ENCODE assay signal across 22 mouse cellular contexts in genomic region chr7:27499036-27499435, GRCm38 (mm10). TPM values are rescaled to one million over a fixed set of nuclear protein-coding genes. Genes with fewer than 3 reads are reported as not detected.
DNase-seq lines count a peak whose midpoint lies in the region; ATAC-seq and TF ChIP-seq lines count a peak whose summit lies in the region.
"Had no signal": no experiment of that assay in that cellular context is flagged by ENCODE, and none has a peak within 500 bp of the region (broad histone marks: within the 10 kb centered on the region; RNA-seq: fewer than 3 reads in every experiment).

Gene Prx (plus strand): TSS chr7:27499324.

- H3K27me3 ChIP-seq in kidney, embryonic 14.5 days (ENCODE audit: control insufficient read depth, insufficient read depth, low read length) = no peaks in the 10 kb centered on the region
- no peaks in the 10 kb centered on the region for H3K27me3 ChIP-seq in stomach, embryonic 16.5 days (ENCODE audit: control insufficient read depth, insufficient read depth, low read length)
- H3K27me3 ChIP-seq in stomach, postnatal 0 days (ENCODE audit: control insufficient read depth, insufficient read depth, low read length) = no peaks in the 10 kb centered on the region
- H3K27me3 ChIP-seq in limb, embryonic 13.5 days = no peaks in the 10 kb centered on the region
- no peaks in the 10 kb centered on the region for H3K27me3 ChIP-seq in heart, embryonic 11.5 days (ENCODE audit: control insufficient read depth, insufficient read depth, low read length)
- no peaks in the 10 kb centered on the region for H3K27me3 ChIP-seq in forebrain, embryonic 15.5 days
- H3K27me3 ChIP-seq: heart, embryonic 13.5 days; kidney, embryonic 15.5 days; liver, embryonic 13.5 days; Patski had no signal

- H3K9me3 ChIP-seq in kidney, embryonic 14.5 days (ENCODE audit: control insufficient read depth, low read length) = no peaks in the 10 kb centered on the region
- H3K9me3 ChIP-seq in stomach, embryonic 16.5 days (replicated peaks; ENCODE audit: control insufficient read depth, low read length) = no peaks in the 10 kb centered on the region
- no peaks in the 10 kb centered on the region for H3K9me3 ChIP-seq in stomach, postnatal 0 days (ENCODE audit: control insufficient read depth, low read length)
- no peaks in the 10 kb centered on the region for H3K9me3 ChIP-seq in limb, embryonic 13.5 days
- H3K9me3 ChIP-seq in heart, embryonic 11.5 days (replicated peaks; ENCODE audit: control insufficient read depth, low read length) = no peaks in the 10 kb centered on the region
- no peaks in the 10 kb centered on the region for H3K9me3 ChIP-seq in forebrain, embryonic 15.5 days
- H3K9me3 ChIP-seq: heart, embryonic 13.5 days; kidney, embryonic 15.5 days; liver, embryonic 13.5 days; midbrain, embryonic 10.5 days had no signal

- no peak within 1 kb of the TSS for H3K27ac ChIP-seq in kidney, embryonic 14.5 days (ENCODE audit: low read depth, low read length)
- no peak within 1 kb of the TSS; the same call in 1 of the 2 replicates for H3K27ac ChIP-seq in stomach, embryonic 16.5 days (ENCODE audit: low read length)
- H3K27ac ChIP-seq in stomach, postnatal 0 days (replicated peaks) = no peak within 1 kb of the TSS
- H3K27ac ChIP-seq in limb, embryonic 13.5 days = no peak within 1 kb of the TSS
- H3K27ac ChIP-seq in heart, embryonic 11.5 days (ENCODE audit: low read depth, low read length) = no peak within 1 kb of the TSS
- no peak within 1 kb of the TSS for H3K27ac ChIP-seq in forebrain, embryonic 15.5 days (replicated peaks)
- H3K27ac ChIP-seq: heart, embryonic 13.5 days; hindbrain, embryonic 14.5 days; kidney, embryonic 15.5 days; macrophage; midbrain, embryonic 10.5 days had no signal

- no peaks in the 10 kb centered on the region for H3K4me1 ChIP-seq in kidney, embryonic 14.5 days (ENCODE audit: control insufficient read depth, insufficient read depth, low read length)
- no peaks in the 10 kb centered on the region for H3K4me1 ChIP-seq in stomach, embryonic 16.5 days (ENCODE audit: control insufficient read depth, insufficient read depth, low read length)
- H3K4me1 ChIP-seq in stomach, postnatal 0 days (replicated peaks; ENCODE audit: control insufficient read depth, insufficient read depth) = no peaks in the 10 kb centered on the region
- peaks cover 13% of the 10 kb centered on the region for H3K4me1 ChIP-seq in limb, embryonic 13.5 days
- H3K4me1 ChIP-seq in heart, embryonic 11.5 days (ENCODE audit: control insufficient read depth, insufficient read depth, low read length) = peaks cover 14% of the 10 kb centered on the region
- H3K4me1 ChIP-seq in forebrain, embryonic 15.5 days = no peaks in the 10 kb centered on the region
- H3K4me1 ChIP-seq: midbrain, embryonic 10.5 days had no signal

- WGBS in kidney, embryonic 14.5 days = 43% methylated on average over 3 of the region's 3 CpGs
- 32% methylated on average over 3 of the region's 3 CpGs for WGBS in stomach, embryonic 16.5 days
- WGBS in stomach, postnatal 0 days = 30% methylated on average over 3 of the region's 3 CpGs
- WGBS in limb, embryonic 13.5 days = 43% methylated on average over 3 of the region's 3 CpGs
- WGBS in heart, embryonic 11.5 days (ENCODE audit: insufficient replicate concordance) = 51% methylated on average over 3 of the region's 3 CpGs
- 68% methylated on average over 3 of the region's 3 CpGs for WGBS in forebrain, embryonic 15.5 days

- no peak for TF ChIP-seq CTCF in stomach, postnatal 0 days (IDR thresholded peaks at IDR 0.05; ENCODE audit: low read depth)

- peak; percentile 59 for ATAC-seq in kidney, embryonic 14.5 days (ENCODE audit: low FRiP score, low TSS enrichment)
- peak; percentile 24; the same call in 1 of the 2 replicates for ATAC-seq in stomach, embryonic 16.5 days (ENCODE audit: insufficient read depth, low FRiP score)
- no peak; the same call in 1 of the 2 replicates for ATAC-seq in stomach, postnatal 0 days (ENCODE audit: low FRiP score, low TSS enrichment)
- peak; percentile 52 for ATAC-seq in limb, embryonic 13.5 days (ENCODE audit: low FRiP score, low read depth)
- no peak for ATAC-seq in heart, embryonic 11.5 days (replicated peaks; ENCODE audit: insufficient number of reproducible peaks, low FRiP score, low TSS enrichment)
- ATAC-seq in forebrain, embryonic 15.5 days (replicated peaks) = no peak
- ATAC-seq: activated CD4-positive, CD25-positive, alpha-beta regulatory T cell, adult 4 months; Patski had no signal

- no peak for TF ChIP-seq EP300 in stomach, postnatal 0 days (optimal IDR thresholded peaks at IDR 0.05)

- DNase-seq in kidney, postnatal 25 days = no peak
- no peak for DNase-seq in stomach, postnatal 0 days (ENCODE audit: low spot score)
- DNase-seq in thymus, adult 18-20 months = no peak
- DNase-seq: adrenal gland, postnatal 14 days; B cell, adult 2 months; cerebellum, adult 11-12 months; cerebellum, postnatal 25 days; embryo, embryonic 11 days; liver, embryonic 13.5 days; thymus, postnatal 14 days had no signal

- no peak within 1 kb of the TSS for H3K9ac ChIP-seq in kidney, embryonic 14.5 days (ENCODE audit: low read depth, low read length)
- no peak within 1 kb of the TSS for H3K9ac ChIP-seq in stomach, embryonic 16.5 days (ENCODE audit: low read length)
- no peak within 1 kb of the TSS for H3K9ac ChIP-seq in stomach, postnatal 0 days (ENCODE audit: low read length)
- H3K9ac ChIP-seq in limb, embryonic 13.5 days = no peak within 1 kb of the TSS
- no peak within 1 kb of the TSS for H3K9ac ChIP-seq in heart, embryonic 11.5 days (ENCODE audit: low read depth, low read length)
- H3K9ac ChIP-seq in forebrain, embryonic 15.5 days (replicated peaks) = no peak within 1 kb of the TSS
- H3K9ac ChIP-seq: heart, embryonic 13.5 days; hindbrain, embryonic 14.5 days; kidney, embryonic 15.5 days had no signal

- no peak within 1 kb of the TSS for H3K4me2 ChIP-seq in kidney, embryonic 14.5 days (replicated peaks; ENCODE audit: low read depth, low read length)
- H3K4me2 ChIP-seq in stomach, embryonic 16.5 days (ENCODE audit: low read depth, low read length) = no peak within 1 kb of the TSS
- no peak within 1 kb of the TSS for H3K4me2 ChIP-seq in stomach, postnatal 0 days (replicated peaks; ENCODE audit: low read depth)
- no peak within 1 kb of the TSS for H3K4me2 ChIP-seq in limb, embryonic 13.5 days (replicated peaks)
- H3K4me2 ChIP-seq in heart, embryonic 11.5 days = no peak within 1 kb of the TSS
- no peak within 1 kb of the TSS for H3K4me2 ChIP-seq in forebrain, embryonic 15.5 days (replicated peaks)
- H3K4me2 ChIP-seq: heart, embryonic 13.5 days; hindbrain, embryonic 14.5 days; kidney, embryonic 15.5 days; liver, embryonic 13.5 days had no signal

- no peaks in the 10 kb centered on the region for H3K36me3 ChIP-seq in kidney, embryonic 14.5 days (ENCODE audit: control insufficient read depth, insufficient read depth, low read length)
- H3K36me3 ChIP-seq in stomach, embryonic 16.5 days (ENCODE audit: control insufficient read depth, insufficient read depth, low read length) = no peaks in the 10 kb centered on the region
- H3K36me3 ChIP-seq in stomach, postnatal 0 days (ENCODE audit: control insufficient read depth, insufficient read depth, low read length) = no peaks in the 10 kb centered on the region
- H3K36me3 ChIP-seq in limb, embryonic 13.5 days = no peaks in the 10 kb centered on the region
- H3K36me3 ChIP-seq in heart, embryonic 11.5 days (ENCODE audit: control insufficient read depth, insufficient read depth, low read length) = no peaks in the 10 kb centered on the region
- H3K36me3 ChIP-seq in forebrain, embryonic 15.5 days = no peaks in the 10 kb centered on the region
- H3K36me3 ChIP-seq: heart, embryonic 13.5 days; kidney, embryonic 15.5 days; liver, embryonic 13.5 days; midbrain, embryonic 10.5 days had no signal

- H3K4me3 ChIP-seq in kidney, embryonic 14.5 days (ENCODE audit: low read length) = no peak within 1 kb of the TSS
- H3K4me3 ChIP-seq in stomach, embryonic 16.5 days (replicated peaks; ENCODE audit: low read length) = no peak within 1 kb of the TSS
- H3K4me3 ChIP-seq in stomach, postnatal 0 days (ENCODE audit: low read depth, low read length) = no peak within 1 kb of the TSS
- H3K4me3 ChIP-seq in limb, embryonic 13.5 days = no peak within 1 kb of the TSS
- no peak within 1 kb of the TSS for H3K4me3 ChIP-seq in heart, embryonic 11.5 days (ENCODE audit: low read depth, low read length)
- no peak within 1 kb of the TSS for H3K4me3 ChIP-seq in forebrain, embryonic 15.5 days
- H3K4me3 ChIP-seq: heart, embryonic 13.5 days; kidney, embryonic 15.5 days; liver, embryonic 13.5 days; midbrain, embryonic 10.5 days had no signal

RNA-seq across cellular contexts. Expression of gene Prx, which starts in this region (rescaled TPM):
- 1.2 and 1.6 TPM in 2 replicates for polyA plus RNA-seq in kidney, embryonic 14.5 days (2014; fragmentation: Nextera tagmentation; extraction: Ambion mirVana)
- 3.7 and 4.0 TPM in 2 replicates for polyA plus RNA-seq in stomach, embryonic 16.5 days (2015; fragmentation: Nextera tagmentation; extraction: Ambion mirVana)
- polyA plus RNA-seq in stomach, postnatal 0 days (2015; fragmentation: Nextera tagmentation; extraction: Ambion mirVana) = 2.1 and 2.2 TPM in 2 replicates
- 5.2 TPM in 2 replicates for polyA plus RNA-seq in limb, embryonic 13.5 days (2015; fragmentation: Nextera tagmentation; extraction: Ambion mirVana)
- 0.76 and 0.96 TPM in 2 replicates for polyA plus RNA-seq in heart, embryonic 11.5 days (2014; fragmentation: Nextera tagmentation; extraction: Ambion mirVana)
- 1.1 and 1.3 TPM in 2 replicates for polyA plus RNA-seq in forebrain, embryonic 15.5 days (2015; fragmentation: Nextera tagmentation; extraction: Ambion mirVana)

Comparison
In these comparisons a context has a peak if more than half of its experiments do, and no peak if none do; other contexts are left out.
1. ATAC-seq: peak in kidney, embryonic 14.5 days (single experiment), stomach, embryonic 16.5 days (single experiment) and limb, embryonic 13.5 days (single experiment); none in stomach, postnatal 0 days (single experiment), heart, embryonic 11.5 days (single experiment) and forebrain, embryonic 15.5 days (single experiment).